Mouse (Mus musculus): ENCODE data around the gene Clec18a.
"Not testable (repeated sequence)": the region's sequence is repeated elsewhere in the genome, so short reads cannot be mapped to it uniquely, and the experiment has no call there.

Gene Clec18a

DNA sequence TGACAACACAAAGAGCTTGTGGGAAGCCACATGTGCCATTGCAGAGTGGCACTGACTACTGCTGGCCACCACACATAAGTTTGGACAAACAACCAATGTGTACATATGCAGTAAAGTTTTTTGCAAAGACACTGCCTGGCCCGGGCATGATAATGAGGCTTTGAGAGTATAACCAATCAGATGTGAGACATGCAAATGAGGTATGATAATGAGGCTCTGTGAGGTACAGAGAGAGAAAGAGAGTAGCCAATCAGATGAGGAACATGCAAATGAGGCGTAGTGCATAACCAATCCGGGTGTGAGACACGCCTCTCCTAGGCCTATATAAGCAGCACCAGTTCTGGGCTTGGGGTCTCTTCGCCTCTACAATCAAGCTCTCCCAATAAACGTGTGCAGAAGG is at the start of gene Clec18a:
Gene Clec18a, minus strand, starts transcription at position 101 of the 400 bp plus-strand sequence.
- DNase-seq (ENCODE audit: low spot score in 2 of 2) = not testable (repeated sequence)

GRCm38 (mm10) chr8:111130756-111131155 is 38.5 kb upstream of the Clec18a start:
- DNase-seq (ENCODE audit: low spot score in 2 of 2) = peak in 1 of 2 experiments; percentile 6

GRCm38 (mm10) chr8:111119481-111119880 is 27.3 kb upstream of the Clec18a start:
- DNase-seq (ENCODE audit: low spot score in 2 of 2) = no peak

DNA sequence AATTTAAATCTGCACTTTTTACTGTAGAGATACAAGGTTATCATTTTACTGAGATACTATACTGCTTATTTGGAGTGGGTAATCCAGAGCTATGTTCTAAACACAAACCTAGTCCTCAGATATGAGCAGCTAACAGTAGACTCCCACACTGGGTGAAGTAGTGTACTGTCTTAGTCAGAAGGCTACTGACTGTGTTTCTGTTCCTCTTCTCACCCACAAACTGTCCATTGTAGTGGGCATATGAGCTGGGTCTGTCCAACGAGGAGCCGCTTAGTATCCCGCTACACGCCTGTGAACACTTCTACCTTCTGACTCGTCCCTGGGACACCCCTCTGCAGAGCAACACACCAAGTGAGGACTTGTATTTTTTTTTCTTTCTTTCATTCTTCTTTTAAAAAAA is 22.7 kb upstream of the Clec18a start:
- no peak for DNase-seq (ENCODE audit: low spot score in 2 of 2)

DNA sequence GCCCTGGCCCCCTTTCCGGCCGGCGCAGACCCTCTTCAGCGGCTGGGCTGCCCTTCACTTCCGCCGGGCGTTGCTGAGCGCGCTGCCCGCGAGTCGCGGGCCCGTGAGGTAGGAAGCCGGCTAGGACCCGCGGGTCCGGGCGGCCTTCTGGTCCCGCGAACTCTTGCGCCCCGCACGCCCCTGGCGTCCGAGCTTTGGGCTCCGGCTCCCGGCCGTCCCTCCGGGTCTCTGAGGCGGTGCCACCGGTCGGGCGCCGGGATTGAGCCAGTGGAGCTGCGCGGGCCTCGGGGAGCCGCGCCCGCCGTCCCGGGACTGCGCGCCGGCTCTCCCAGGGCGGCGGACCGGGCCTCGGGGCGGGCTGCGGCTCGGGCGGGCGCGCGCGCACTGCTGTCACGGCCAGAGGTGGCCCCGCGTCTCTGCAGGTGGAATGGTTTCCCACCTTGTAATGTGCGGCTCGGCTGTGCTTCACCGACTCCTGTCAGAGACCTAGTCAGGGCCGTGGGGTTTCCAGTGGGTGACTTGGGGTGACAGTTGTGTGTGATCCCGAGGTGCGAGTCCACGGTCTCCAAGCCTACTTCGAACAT is 2.6 kb upstream of the Clec18a start:
- DNase-seq (ENCODE audit: low spot score in 2 of 2) = peak in 1 of 2 experiments; percentile 4

- peak; percentile 90 to 93 for DNase-seq (ENCODE audit: low spot score in 2 of 2)
Measured at GRCm38 (mm10) chr8:111093865-111094718, 1.9 kb upstream of the Clec18a start, which contains the start of gene Pdpr. Gene Pdpr, plus strand, starts transcription at chr8:111094630.

DNA sequence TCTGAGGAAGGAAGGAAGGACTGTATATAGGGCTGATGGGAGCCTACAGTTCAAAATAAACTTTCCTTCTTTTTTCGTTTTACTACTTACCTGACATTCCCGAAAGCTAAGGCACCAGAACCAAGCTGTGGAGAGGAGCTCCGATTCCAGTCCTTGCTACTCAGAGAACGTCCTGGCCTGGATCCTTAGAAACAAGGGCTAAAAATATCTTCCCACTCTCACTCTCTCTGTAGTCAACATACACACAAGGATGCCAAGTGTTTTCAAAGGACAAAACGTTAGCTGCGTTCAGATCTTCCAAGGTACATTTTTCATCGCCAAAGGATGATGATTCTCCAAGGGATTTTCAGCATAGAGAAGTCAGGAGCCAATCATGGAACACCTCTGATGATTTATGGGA is 520 bp downstream of the Clec18a start:
- DNase-seq (ENCODE audit: low spot score in 2 of 2) = no peak

GRCm38 (mm10) chr8:111090126-111090525 is 2.1 kb downstream of the Clec18a start:
- DNase-seq (ENCODE audit: low spot score in 2 of 2) = peak; percentile 43 to 68

- DNase-seq (ENCODE audit: low spot score in 2 of 2) = not testable (repeated sequence)
Measured at GRCm38 (mm10) chr8:111083936-111084335, 8.3 kb downstream of the Clec18a start.

DNA sequence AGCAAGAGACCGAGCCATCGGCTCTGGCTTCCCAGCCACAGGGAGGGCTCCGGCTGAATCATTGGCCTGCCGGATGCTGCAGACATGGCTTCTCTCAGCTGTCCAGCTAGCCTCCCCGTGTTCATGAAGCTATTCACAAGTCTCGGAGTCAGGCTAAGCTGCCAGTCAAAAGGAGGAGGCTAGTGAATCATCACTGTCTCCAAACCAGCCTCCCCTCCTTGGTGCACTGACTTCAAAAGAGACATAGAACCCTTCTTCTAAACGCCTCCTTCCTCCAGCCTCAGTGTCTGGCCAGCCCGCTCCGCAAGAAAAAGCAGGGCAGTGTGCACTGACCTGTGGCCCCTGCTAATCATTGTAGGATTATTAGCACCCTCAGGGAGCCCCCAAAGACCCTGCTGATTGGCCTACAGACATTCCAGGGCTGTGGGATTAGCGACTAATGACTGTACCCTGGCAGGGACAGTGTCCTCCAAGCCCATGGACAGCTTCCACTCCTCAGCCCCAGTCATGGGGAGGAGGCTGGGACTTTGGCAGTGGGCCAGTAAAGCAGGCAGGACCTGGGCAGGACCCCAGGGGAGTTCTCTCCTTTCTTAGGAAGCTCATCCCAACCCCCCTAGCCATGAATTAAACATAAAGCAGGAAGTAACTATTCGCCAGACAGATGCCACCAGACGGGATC is 10.5 kb downstream of the Clec18a start:
- no peak for DNase-seq (ENCODE audit: low spot score in 2 of 2)

DNA sequence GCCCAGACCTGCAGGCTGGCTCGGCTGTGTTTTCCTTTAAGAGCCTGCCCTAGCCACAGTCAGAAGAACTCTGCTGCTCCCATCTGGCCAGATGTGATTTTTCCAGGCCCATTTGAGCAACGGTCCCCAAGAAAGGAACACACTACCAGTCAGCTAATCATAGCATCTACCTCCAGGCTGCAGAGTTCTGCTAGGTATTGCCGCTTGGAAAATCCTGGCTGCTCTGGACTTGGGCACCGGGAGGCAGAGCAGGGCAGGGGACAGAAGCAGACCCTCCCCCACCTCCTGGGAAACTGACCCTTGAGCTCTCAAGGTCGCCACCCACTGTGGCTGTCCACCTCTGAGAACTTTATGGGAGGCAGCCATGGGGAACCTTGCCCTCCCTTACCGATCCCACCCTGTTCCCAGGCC is 12.4 kb downstream of the Clec18a start:
- DNase-seq (ENCODE audit: low spot score in 2 of 2) = peak in 1 of 2 experiments; percentile 14

GRCm38 (mm10) chr8:111079461-111079860 is 12.8 kb downstream of the Clec18a start:
- no peak for DNase-seq (ENCODE audit: low spot score in 2 of 2)

GRCm38 (mm10) chr8:111075926-111076325 is 16.3 kb downstream of the Clec18a start:
- DNase-seq (ENCODE audit: low spot score in 2 of 2) = no peak

DNA sequence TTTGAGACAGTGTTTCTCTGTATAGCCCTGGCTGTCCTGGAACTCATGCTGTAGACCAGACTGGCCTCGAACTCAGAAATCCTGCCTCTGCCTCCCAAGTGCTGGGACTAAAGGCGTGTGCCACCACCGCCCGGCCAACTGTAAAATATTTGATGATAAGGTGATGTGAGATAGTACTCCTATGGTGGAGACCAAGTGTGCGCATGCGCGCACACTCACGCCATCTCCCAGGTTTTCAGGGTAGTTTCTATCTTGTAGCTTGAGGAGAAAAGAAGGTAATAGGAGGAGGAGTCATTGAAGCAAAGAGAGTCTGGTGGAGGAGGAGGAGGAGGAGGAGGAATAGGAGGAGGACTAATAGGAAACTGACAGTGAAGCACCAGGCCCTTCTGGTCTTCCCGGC is 23.6 kb downstream of the Clec18a start:
- DNase-seq (ENCODE audit: low spot score in 2 of 2) = not testable (repeated sequence)

DNA sequence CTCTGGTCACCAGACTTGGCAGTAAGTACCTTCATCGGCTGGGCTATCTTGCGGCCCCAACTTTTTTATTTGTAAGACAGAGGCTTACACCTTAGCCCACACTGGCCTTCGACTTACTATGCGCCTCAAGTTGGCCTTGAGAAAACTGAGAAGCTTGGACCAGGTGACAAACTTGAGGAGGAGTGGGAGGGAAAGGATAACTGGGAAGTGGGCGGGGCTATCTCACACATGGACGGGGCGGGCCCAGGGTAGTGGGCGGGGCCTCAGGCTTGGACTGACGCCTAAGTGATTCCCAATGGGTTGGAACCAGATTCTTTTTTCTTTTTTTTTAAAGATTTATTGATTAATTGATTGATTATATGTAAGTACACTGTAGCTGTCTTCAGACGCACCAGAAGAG is 24.8 kb downstream of the Clec18a start:
- no peak for DNase-seq (ENCODE audit: low spot score in 2 of 2)

- DNase-seq (ENCODE audit: low spot score in 2 of 2) = no peak
Measured at GRCm38 (mm10) chr8:111066308-111066707, 25.9 kb downstream of the Clec18a start.

- no peak for DNase-seq (ENCODE audit: low spot score in 2 of 2)
Measured at GRCm38 (mm10) chr8:111062893-111063292, 29.3 kb downstream of the Clec18a start.

GRCm38 (mm10) chr8:111062072-111062757 is 30.0 kb downstream of the Clec18a start:
- DNase-seq (ENCODE audit: low spot score in 2 of 2) = peak; percentile 70 to 84

GRCm38 (mm10) chr8:111061688-111062071 is 30.5 kb downstream of the Clec18a start:
- no peak for DNase-seq (ENCODE audit: low spot score in 2 of 2)

GRCm38 (mm10) chr8:111058946-111059572 is 33.2 kb downstream of the Clec18a start:
- DNase-seq (ENCODE audit: low spot score in 2 of 2) = no peak

DNA sequence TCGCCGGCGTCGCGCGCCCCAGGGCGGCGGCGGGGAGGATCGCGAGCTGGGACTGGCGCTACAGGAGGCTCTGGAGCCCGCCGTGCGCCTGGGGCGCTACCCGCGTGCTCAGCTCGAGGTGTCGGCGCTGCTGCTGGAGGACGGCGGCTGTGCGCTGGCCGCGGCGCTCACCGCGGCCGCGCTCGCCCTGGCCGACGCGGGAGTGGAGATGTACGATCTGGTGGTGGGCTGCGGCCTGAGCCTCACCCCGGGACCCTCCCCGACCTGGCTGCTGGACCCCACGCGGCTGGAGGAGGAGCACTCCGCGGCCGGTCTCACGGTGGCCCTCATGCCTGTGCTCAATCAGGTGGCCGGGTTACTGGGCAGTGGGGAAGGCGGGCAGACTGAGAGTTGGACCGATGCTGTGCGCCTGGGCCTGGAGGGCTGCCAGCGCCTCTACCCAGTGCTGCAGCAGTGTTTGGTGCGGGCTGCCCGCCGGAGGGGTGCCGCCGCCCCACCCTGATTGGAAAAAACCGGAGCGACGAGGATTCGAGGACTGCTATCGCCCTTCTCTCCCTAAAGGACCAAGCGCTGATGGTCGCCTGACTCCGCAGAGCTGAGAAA is 35.4 kb downstream of the Clec18a start:
- peak; percentile 8 to 26 for DNase-seq (ENCODE audit: low spot score in 2 of 2)

Measured in urinary bladder, postnatal 36 days (tissue).